Mouse (Mus musculus) kidney, postnatal 14 days (tissue): ENCODE data around the gene Gtf3c3.
A peak's percentile ranks its signal among the peaks of the same experiment; 100 is the strongest.

Experiments
- DNase-seq: peaks from one replicate; pipeline ENCODE4 v3.0.0; 2022; ENCODE audit warnings: mixed read lengths

The Gtf3c3 gene

GRCm38 (mm10) chr1:54438340-54439079 is at the start of gene Gtf3c3:
Gtf3c3 (minus strand) TSS chr1:54438971.
- peak; percentile 84 for DNase-seq

- DNase-seq = no peak
Measured at GRCm38 (mm10) chr1:54484744-54485420, 46.1 kb upstream of the Gtf3c3 start.

GRCm38 (mm10) chr1:54480491-54480890 is 41.7 kb upstream of the Gtf3c3 start:
- DNase-seq = no peak

GRCm38 (mm10) chr1:54468662-54469061 is 29.9 kb upstream of the Gtf3c3 start:
- DNase-seq = no peak

- no peak for DNase-seq
Measured at GRCm38 (mm10) chr1:54467366-54467765, 28.6 kb upstream of the Gtf3c3 start.

GRCm38 (mm10) chr1:54452116-54452515 is 13.3 kb upstream of the Gtf3c3 start:
- DNase-seq = no peak

- DNase-seq = no peak
Measured at GRCm38 (mm10) chr1:54448833-54449232, 10.1 kb upstream of the Gtf3c3 start.

GRCm38 (mm10) chr1:54443641-54444040 is 4.9 kb upstream of the Gtf3c3 start:
- DNase-seq = no peak

GRCm38 (mm10) chr1:54439080-54439476 is 307 bp upstream of the Gtf3c3 start:
- DNase-seq = no peak

GRCm38 (mm10) chr1:54422195-54422750 is 16.5 kb downstream of the Gtf3c3 start:
- no peak for DNase-seq

- DNase-seq = no peak
Measured at GRCm38 (mm10) chr1:54421670-54422069, 17.1 kb downstream of the Gtf3c3 start.

- no peak for DNase-seq
Measured at GRCm38 (mm10) chr1:54402736-54403135, 36.0 kb downstream of the Gtf3c3 start.

- no peak for DNase-seq
Measured at GRCm38 (mm10) chr1:54384221-54384620, 54.5 kb downstream of the Gtf3c3 start.

GRCm38 (mm10) chr1:54380978-54381914 is 57.5 kb downstream of the Gtf3c3 start:
- DNase-seq = peak; percentile 67

GRCm38 (mm10) chr1:54377506-54378051 is 61.2 kb downstream of the Gtf3c3 start:
- peak; percentile 6 for DNase-seq

- no peak for DNase-seq
Measured at GRCm38 (mm10) chr1:54356566-54356965, 82.2 kb downstream of the Gtf3c3 start.

- DNase-seq = no peak
Measured at GRCm38 (mm10) chr1:54355485-54355884, 83.3 kb downstream of the Gtf3c3 start.

- no peak for DNase-seq
Measured at GRCm38 (mm10) chr1:54354786-54355185, 84.0 kb downstream of the Gtf3c3 start.
